Mouse (Mus musculus) kidney, embryonic 14.5 days (tissue): ENCODE data around the gene Crbn. TPM values are rescaled to one million over a fixed set of nuclear protein-coding genes. Genes with fewer than 3 reads are reported as not detected.

Experiments
- ATAC-seq: fragments of 200-750 bp; cut with Nextera tagmentation; 2 replicates; pipeline ENCODE4 v1.8.0; 2017; ENCODE audit warnings: moderate number of reproducible peaks, mild to moderate bottlenecking, moderate TSS enrichment, moderate library complexity; ENCODE audit not compliant: low FRiP score, low TSS enrichment
- H3K27ac ChIP-seq: fragments of 300-500 bp; sonication (generic); 2 replicates; pipeline ENCODE4 v1.5.1; 2014; ENCODE audit warnings: low read depth, mild to moderate bottlenecking, low read length, moderate library complexity, mixed read lengths
- H3K27me3 ChIP-seq: fragments of 300-500 bp; sonication (generic); 2 replicates; pipeline ENCODE4 v1.6.1; 2014; ENCODE audit warnings: mild to moderate bottlenecking, low read length; ENCODE audit not compliant: control insufficient read depth, insufficient read depth
- H3K36me3 ChIP-seq: fragments of 300-500 bp; sonication (generic); 2 replicates; pipeline ENCODE4 v1.6.1; 2014; ENCODE audit warnings: low read length, mixed read lengths; ENCODE audit not compliant: control insufficient read depth, insufficient read depth
- H3K4me1 ChIP-seq: fragments of 300-500 bp; sonication (generic); 2 replicates; pipeline ENCODE4 v1.6.1; 2014; ENCODE audit warnings: low read length, mixed read lengths; ENCODE audit not compliant: control insufficient read depth, insufficient read depth
- H3K4me2 ChIP-seq: fragments of 300-500 bp; sonication (generic); replicated peaks from 2 replicates; pipeline ENCODE4 v1.6.1; 2014; ENCODE audit warnings: low read depth, mild to moderate bottlenecking, low read length
- H3K4me3 ChIP-seq: fragments of 300-500 bp; sonication (generic); 2 replicates; pipeline ENCODE4 v1.5.1; 2014; ENCODE audit warnings: mild to moderate bottlenecking, low read length
- H3K9ac ChIP-seq: fragments of 300-500 bp; sonication (generic); 2 replicates; pipeline ENCODE4 v1.6.1; 2014; ENCODE audit warnings: low read depth, mild to moderate bottlenecking, low read length, moderate library complexity
- H3K9me3 ChIP-seq: fragments of 300-500 bp; sonication (generic); 2 replicates; pipeline ENCODE4 v1.6.1; 2016; ENCODE audit warnings: low read length; ENCODE audit not compliant: control insufficient read depth
- WGBS: fragments of 180-500 bp; shearing (Covaris S2); extraction: QIAGEN DNeasy Blood & Tissue Kit; methylation state at CpG from one replicate; pipeline ENCODE4 v1.1.7; 2014; 5-methylcytosine and 5-hydroxymethylcytosine counted together
- polyA plus RNA-seq: library from polyadenylated mRNA; unstranded; fragments of >200 nt; fragmentation: Nextera tagmentation; extraction: Ambion mirVana; gene quantifications from 2 replicates; pipeline ENCODE4 v1.2.1, GENCODE M21; 2014

Crbn gene
- polyA plus RNA-seq = 38.3 and 52.1 TPM in 2 replicates

GRCm38 (mm10) chr6:106799333-106800226 lies at the start of gene Crbn:
Gene Crbn, minus strand, starts transcription at chr6:106800077.
- Histone ChIP-seq H3K27ac (no peak within 1 kb of the TSS), H3K4me1 (peaks cover 7% of the 10 kb centered on the region), H3K9ac (peak within 1 kb of the TSS; percentile 78), H3K4me2 (peak within 1 kb of the TSS; percentile 69), H3K4me3 (peak within 1 kb of the TSS; percentile 86), H3K27me3 (no peaks in the 10 kb centered on the region), H3K9me3 (no peaks in the 10 kb centered on the region), H3K36me3 (peaks cover 5% of the 10 kb centered on the region; the same call in 1 of the 2 replicates)
- peak; percentile 97 for ATAC-seq
- whole genome bisulfite sequencing = 3% methylated on average over 57 of the region's 57 CpGs

- Histone ChIP-seq H3K27ac (no peak overlapping the region), H3K9me3 (no peaks in the 10 kb centered on the region), H3K9ac (no peak overlapping the region), H3K4me3 (no peak overlapping the region), H3K27me3 (no peaks in the 10 kb centered on the region), H3K36me3 (no peaks in the 10 kb centered on the region), H3K4me2 (no peak overlapping the region), H3K4me1 (no peaks in the 10 kb centered on the region)
- no peak for ATAC-seq
- 53% methylated on average over 1 of the region's 1 CpGs for WGBS
These were observed 40.3 kb upstream of the Crbn start for GRCm38 (mm10) chr6:106840181-106840580.

- peak; percentile 77; the same call in 1 of the 2 replicates for ATAC-seq
- WGBS = 51% methylated on average over 3 of the region's 3 CpGs
- Histone ChIP-seq H3K4me1 (no peaks in the 10 kb centered on the region), H3K4me2 (no peak overlapping the region), H3K9ac (no peak overlapping the region), H3K4me3 (no peak overlapping the region), H3K9me3 (no peaks in the 10 kb centered on the region), H3K36me3 (no peaks in the 10 kb centered on the region), H3K27me3 (no peaks in the 10 kb centered on the region), H3K27ac (no peak overlapping the region)
These were observed 38.2 kb upstream of the Crbn start for GRCm38 (mm10) chr6:106838053-106838452.

DNA sequence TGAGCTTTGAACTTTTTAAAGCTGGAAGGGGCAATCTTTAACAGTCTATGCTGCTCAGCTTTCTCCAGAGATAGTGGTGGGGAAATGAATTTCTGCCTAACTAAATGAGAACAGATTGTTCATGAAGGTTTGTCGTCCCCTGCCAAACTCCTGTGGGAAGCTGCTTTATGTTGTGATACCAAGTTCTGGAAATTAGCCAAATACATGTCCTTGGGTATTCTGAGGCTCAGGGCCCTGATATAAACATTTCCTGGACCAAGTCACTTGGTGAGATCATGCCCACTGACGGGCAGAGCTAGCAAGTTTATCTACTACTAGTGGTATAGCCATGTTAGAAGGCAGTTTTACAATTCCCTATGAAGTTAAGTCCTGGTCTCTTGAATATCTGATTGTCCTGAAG lies 35.4 kb upstream of the Crbn start:
- Histone ChIP-seq H3K4me1 (no peaks in the 10 kb centered on the region), H3K9me3 (no peaks in the 10 kb centered on the region), H3K4me2 (no peak overlapping the region), H3K27ac (no peak overlapping the region), H3K4me3 (no peak overlapping the region), H3K36me3 (no peaks in the 10 kb centered on the region), H3K27me3 (no peaks in the 10 kb centered on the region), H3K9ac (no peak overlapping the region)
- no peak for ATAC-seq
- 79% methylated on average over 2 of the region's 2 CpGs for WGBS

- no peaks in the 10 kb centered on the region for H3K4me1 ChIP-seq
- H3K27me3 ChIP-seq = no peaks in the 10 kb centered on the region
- WGBS = 63% methylated on average over 1 of the region's 1 CpGs
- H3K4me3 ChIP-seq = no peak overlapping the region
- no peak overlapping the region for H3K4me2 ChIP-seq
- no peaks in the 10 kb centered on the region for H3K9me3 ChIP-seq
- H3K9ac ChIP-seq = no peak overlapping the region
- no peak for ATAC-seq
- no peaks in the 10 kb centered on the region for H3K36me3 ChIP-seq
- H3K27ac ChIP-seq = no peak overlapping the region
These were observed 22.5 kb upstream of the Crbn start for GRCm38 (mm10) chr6:106822329-106822728.

GRCm38 (mm10) chr6:106820566-106820965 lies 20.7 kb upstream of the Crbn start:
- Histone ChIP-seq H3K36me3 (no peaks in the 10 kb centered on the region), H3K27ac (no peak overlapping the region), H3K9me3 (no peaks in the 10 kb centered on the region), H3K4me2 (no peak overlapping the region), H3K4me3 (no peak overlapping the region), H3K27me3 (no peaks in the 10 kb centered on the region), H3K4me1 (no peaks in the 10 kb centered on the region), H3K9ac (no peak overlapping the region)
- ATAC-seq = no peak

GRCm38 (mm10) chr6:106819906-106820305 lies 20.0 kb upstream of the Crbn start:
- no peak overlapping the region for H3K9ac ChIP-seq
- no peak overlapping the region for H3K4me2 ChIP-seq
- H3K4me3 ChIP-seq = no peak overlapping the region
- H3K4me1 ChIP-seq = no peaks in the 10 kb centered on the region
- H3K9me3 ChIP-seq = no peaks in the 10 kb centered on the region
- no peak overlapping the region for H3K27ac ChIP-seq
- no peaks in the 10 kb centered on the region for H3K27me3 ChIP-seq
- no peak for ATAC-seq
- WGBS = 65% methylated on average over 3 of the region's 3 CpGs
- H3K36me3 ChIP-seq = no peaks in the 10 kb centered on the region

- no peaks in the 10 kb centered on the region for H3K27me3 ChIP-seq
- no peak for ATAC-seq
- H3K4me1 ChIP-seq = no peaks in the 10 kb centered on the region
- H3K27ac ChIP-seq = no peak overlapping the region
- H3K4me2 ChIP-seq = no peak overlapping the region
- H3K9me3 ChIP-seq = no peaks in the 10 kb centered on the region
- H3K9ac ChIP-seq = no peak overlapping the region
- H3K36me3 ChIP-seq = no peaks in the 10 kb centered on the region
- H3K4me3 ChIP-seq = no peak overlapping the region
These were observed 19.4 kb upstream of the Crbn start for GRCm38 (mm10) chr6:106819246-106819645.

- Histone ChIP-seq H3K27me3 (no peaks in the 10 kb centered on the region), H3K4me3 (no peak overlapping the region), H3K36me3 (no peaks in the 10 kb centered on the region), H3K9me3 (no peaks in the 10 kb centered on the region), H3K27ac (no peak overlapping the region), H3K9ac (no peak overlapping the region), H3K4me2 (no peak overlapping the region), H3K4me1 (no peaks in the 10 kb centered on the region)
- no peak for ATAC-seq
- 89% methylated on average over 3 of the region's 3 CpGs for WGBS
These were observed 10.8 kb upstream of the Crbn start for GRCm38 (mm10) chr6:106810686-106811085.
